Mouse (Mus musculus): Measurements from ENCODE around the gene Pkn1. TPM values are rescaled to one million over a fixed set of nuclear protein-coding genes. Genes with fewer than 3 reads are reported as not detected.

Pkn1 gene
- 37.0 and 40.2 TPM in 2 replicates for polyA plus RNA-seq (2015; fragmentation: Nextera tagmentation; extraction: Ambion mirVana)

DNA sequence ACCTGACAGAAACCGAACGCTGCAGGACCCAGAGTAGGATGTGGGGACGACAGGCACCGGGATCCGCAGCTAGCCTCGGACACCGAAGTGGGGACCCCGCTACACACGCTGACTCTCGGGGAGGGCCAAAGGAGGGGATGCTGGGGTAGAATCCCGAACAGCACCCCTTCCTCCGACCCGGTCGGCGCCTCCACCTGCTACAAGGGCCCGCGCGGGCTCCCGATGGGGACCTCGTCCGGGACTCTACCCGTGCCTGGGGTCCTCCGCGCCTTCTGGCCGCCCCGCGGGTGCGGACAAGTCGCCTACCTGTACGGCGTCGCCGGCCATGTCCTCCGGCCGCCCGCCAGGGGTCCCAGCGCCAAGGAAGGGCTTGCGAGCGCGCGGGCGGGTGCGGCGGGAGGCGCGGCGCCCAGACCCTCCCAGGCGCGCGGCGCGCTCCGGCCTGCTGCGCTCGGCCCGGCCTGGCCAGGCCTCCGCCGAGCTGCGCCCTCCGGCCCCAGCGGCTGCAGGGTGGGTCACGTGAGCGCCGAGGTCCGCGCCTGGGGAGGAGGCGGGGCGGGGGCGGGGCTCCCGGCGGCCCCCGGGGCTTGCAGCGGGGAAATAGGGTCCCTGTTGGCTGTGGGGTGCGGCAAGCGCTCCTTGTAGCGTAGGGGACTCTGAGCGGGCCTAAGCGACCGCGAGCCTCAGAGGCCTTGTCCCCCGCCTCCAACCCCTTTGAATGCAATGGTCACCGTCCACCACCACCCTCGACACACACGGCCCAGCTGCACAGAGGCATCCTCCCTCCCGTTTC, at the start of gene Pkn1:
Gene Pkn1 (minus strand): TSS at position 519 of the 793 bp plus-strand sequence.
- H3K9ac ChIP-seq (ENCODE audit: low read depth, low read length), result peak within 1 kb of the TSS; percentile 95
- peak; percentile 24; the same call in 1 of the 2 replicates for TF ChIP-seq CTCF (IDR thresholded peaks at IDR 0.05; ENCODE audit: low read depth)
- H3K4me2 ChIP-seq (replicated peaks; ENCODE audit: low read depth), result peak within 1 kb of the TSS; percentile 94
- peak within 1 kb of the TSS; percentile 92 for H3K4me3 ChIP-seq (ENCODE audit: low read depth, low read length)
- peak; percentile 76 for ATAC-seq
- no peaks in the 10 kb centered on the region for H3K4me1 ChIP-seq (replicated peaks; ENCODE audit: control insufficient read depth, insufficient read depth, low read length)
- H3K27ac ChIP-seq (ENCODE audit: low read depth, low read length), result peak within 1 kb of the TSS; percentile 97
- no peaks in the 10 kb centered on the region for H3K36me3 ChIP-seq (ENCODE audit: control insufficient read depth, insufficient read depth)
- no peaks in the 10 kb centered on the region for H3K27me3 ChIP-seq (replicated peaks; ENCODE audit: control insufficient read depth, insufficient read depth, low read length)
- H3K9me3 ChIP-seq (ENCODE audit: control insufficient read depth), result no peaks in the 10 kb centered on the region
- under 1% methylated on average over 77 of the region's 85 CpGs for WGBS

DNA sequence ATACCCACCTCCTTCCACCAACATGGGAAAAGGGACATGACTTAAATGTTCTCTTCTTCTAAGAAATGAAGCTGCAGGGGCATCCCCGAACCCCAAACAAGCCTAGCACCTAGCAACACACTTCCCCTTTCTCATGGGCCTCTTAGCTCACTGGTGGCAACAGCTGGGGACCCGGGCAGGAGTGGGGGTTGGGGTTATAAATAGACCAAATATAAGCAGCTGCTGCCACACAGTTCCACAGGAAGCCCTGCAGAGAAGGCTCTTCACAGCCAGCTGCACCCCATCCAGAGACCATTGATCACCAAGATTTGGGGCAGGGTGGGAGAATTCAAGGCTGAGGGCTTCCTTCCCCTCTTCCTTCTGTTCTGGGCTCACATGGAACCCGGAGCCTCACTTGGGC, 49.7 kb upstream of the Pkn1 start:
- 44% methylated on average over 3 of the region's 3 CpGs for WGBS
- Histone ChIP-seq H3K4me3 (ENCODE audit: low read depth, low read length) (no peak overlapping the region), H3K4me1 (replicated peaks; ENCODE audit: control insufficient read depth, insufficient read depth, low read length) (no peaks in the 10 kb centered on the region), H3K9ac (ENCODE audit: low read depth, low read length) (no peak overlapping the region), H3K4me2 (replicated peaks; ENCODE audit: low read depth) (no peak overlapping the region), H3K9me3 (ENCODE audit: control insufficient read depth) (no peaks in the 10 kb centered on the region), H3K27me3 (replicated peaks; ENCODE audit: control insufficient read depth, insufficient read depth, low read length) (peaks cover 12% of the 10 kb centered on the region), H3K27ac (ENCODE audit: low read depth, low read length) (peak overlapping the region; percentile 41), H3K36me3 (ENCODE audit: control insufficient read depth, insufficient read depth) (no peaks in the 10 kb centered on the region)
- no peak for TF ChIP-seq CTCF (IDR thresholded peaks at IDR 0.05; ENCODE audit: low read depth)
- ATAC-seq, result peak; percentile 31; the same call in 1 of the 2 replicates

DNA sequence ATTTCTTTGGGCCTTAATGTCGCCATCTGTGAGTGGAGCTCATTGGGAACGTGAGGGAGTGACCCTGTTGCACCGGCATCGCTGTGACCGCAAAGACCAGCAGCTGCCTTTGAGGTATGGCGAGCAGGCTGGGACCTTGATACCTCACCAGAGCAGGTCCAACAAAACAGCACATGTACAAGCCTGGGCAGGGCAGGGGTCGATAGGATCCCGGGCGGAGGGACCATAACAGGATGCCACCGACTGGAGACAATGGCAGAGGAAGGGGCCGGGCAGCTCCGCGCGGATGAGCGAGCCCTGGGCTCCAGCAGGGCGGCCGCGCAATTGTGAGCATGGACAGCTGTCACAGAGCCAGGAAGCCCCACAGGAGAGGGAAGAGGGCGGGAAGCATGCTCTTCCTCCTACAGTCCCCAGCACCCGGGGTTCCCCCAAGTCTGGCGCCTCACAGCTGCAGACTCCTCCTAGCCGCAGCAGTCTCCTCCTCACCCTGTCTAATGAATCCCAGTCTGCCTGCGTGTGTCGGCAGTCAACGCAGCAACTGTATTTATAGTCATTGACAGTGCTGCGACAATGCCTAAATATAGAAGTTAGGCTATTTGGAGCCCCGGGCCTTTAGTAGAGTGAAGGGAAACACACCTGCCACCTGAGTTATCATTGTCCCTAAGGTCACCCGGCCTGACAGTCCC, 48.8 kb upstream of the Pkn1 start:
- Histone ChIP-seq H3K27me3 (replicated peaks; ENCODE audit: control insufficient read depth, insufficient read depth, low read length) (peaks cover 12% of the 10 kb centered on the region), H3K4me3 (ENCODE audit: low read depth, low read length) (peak overlapping the region; percentile 23), H3K27ac (ENCODE audit: low read depth, low read length) (peak overlapping the region; percentile 41; the same call in 1 of the 2 replicates), H3K36me3 (ENCODE audit: control insufficient read depth, insufficient read depth) (no peaks in the 10 kb centered on the region), H3K9ac (ENCODE audit: low read depth, low read length) (peak overlapping the region; percentile 11; the same call in 1 of the 2 replicates), H3K9me3 (ENCODE audit: control insufficient read depth) (no peaks in the 10 kb centered on the region), H3K4me1 (replicated peaks; ENCODE audit: control insufficient read depth, insufficient read depth, low read length) (no peaks in the 10 kb centered on the region), H3K4me2 (replicated peaks; ENCODE audit: low read depth) (peak overlapping the region; percentile 60)
- peak; percentile 12; the same call in 1 of the 2 replicates for TF ChIP-seq CTCF (IDR thresholded peaks at IDR 0.05; ENCODE audit: low read depth)
- 5% methylated on average over 27 of the region's 28 CpGs for WGBS
- no peak for ATAC-seq

DNA sequence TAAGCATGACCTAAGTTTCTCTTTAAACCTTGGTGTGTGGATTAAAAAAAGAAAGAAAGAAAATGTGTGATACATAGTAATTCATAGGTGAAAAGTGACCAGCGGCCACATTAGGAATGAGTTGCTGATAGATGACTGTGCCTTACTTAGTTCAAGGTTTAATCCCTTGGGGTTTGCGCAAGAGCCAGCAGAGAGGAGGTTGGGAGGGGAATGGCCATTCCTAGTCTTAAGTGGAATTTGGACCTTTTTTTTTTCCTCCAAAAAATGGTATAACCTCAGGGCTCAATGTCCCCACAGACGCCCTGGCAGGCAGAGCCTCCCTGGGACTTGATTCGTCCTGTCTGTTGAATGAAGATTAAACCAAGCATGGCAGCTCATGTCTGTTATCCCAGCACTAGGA, 45.1 kb upstream of the Pkn1 start:
- Histone ChIP-seq H3K9me3 (ENCODE audit: control insufficient read depth) (no peaks in the 10 kb centered on the region), H3K4me2 (replicated peaks; ENCODE audit: low read depth) (no peak overlapping the region), H3K36me3 (ENCODE audit: control insufficient read depth, insufficient read depth) (no peaks in the 10 kb centered on the region), H3K4me1 (replicated peaks; ENCODE audit: control insufficient read depth, insufficient read depth, low read length) (0 out of 2 replicates have a peak, but pooled peaks cover 3% of the 10 kb centered on the region), H3K27me3 (replicated peaks; ENCODE audit: control insufficient read depth, insufficient read depth, low read length) (peaks cover 12% of the 10 kb centered on the region), H3K27ac (ENCODE audit: low read depth, low read length) (no peak overlapping the region), H3K9ac (ENCODE audit: low read depth, low read length) (no peak overlapping the region), H3K4me3 (ENCODE audit: low read depth, low read length) (no peak overlapping the region)
- no peak for ATAC-seq
- WGBS, result 66% methylated on average over 4 of the region's 4 CpGs
- TF ChIP-seq CTCF (IDR thresholded peaks at IDR 0.05; ENCODE audit: low read depth), result no peak

DNA sequence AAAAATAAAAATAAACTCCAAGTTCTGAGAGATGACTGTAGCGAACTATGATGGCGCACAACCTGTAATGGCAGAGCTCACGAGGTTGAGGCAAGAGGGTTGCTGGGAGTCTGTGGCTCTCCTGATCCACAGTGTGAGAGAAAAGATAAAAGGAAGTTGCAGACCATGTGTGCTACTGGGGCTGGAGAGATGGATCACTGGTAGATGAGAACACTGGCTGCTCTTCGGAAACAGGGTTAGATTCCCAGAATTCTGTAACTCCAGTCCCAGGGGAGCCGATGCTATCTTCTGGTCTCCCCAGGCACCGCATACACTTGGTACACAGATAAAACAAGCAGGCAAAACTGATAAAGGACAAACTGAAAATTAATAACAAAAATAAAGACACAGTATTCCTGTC, 44.0 kb upstream of the Pkn1 start:
- H3K4me2 ChIP-seq (replicated peaks; ENCODE audit: low read depth), result no peak overlapping the region
- no peak for TF ChIP-seq CTCF (IDR thresholded peaks at IDR 0.05; ENCODE audit: low read depth)
- no peaks in the 10 kb centered on the region for H3K9me3 ChIP-seq (ENCODE audit: control insufficient read depth)
- no peak overlapping the region for H3K27ac ChIP-seq (ENCODE audit: low read depth, low read length)
- H3K9ac ChIP-seq (ENCODE audit: low read depth, low read length), result no peak overlapping the region
- peaks cover 9% of the 10 kb centered on the region for H3K27me3 ChIP-seq (replicated peaks; ENCODE audit: control insufficient read depth, insufficient read depth, low read length)
- H3K4me3 ChIP-seq (ENCODE audit: low read depth, low read length), result no peak overlapping the region
- 94% methylated on average over 6 of the region's 6 CpGs for WGBS
- ATAC-seq, result no peak
- no peaks in the 10 kb centered on the region for H3K36me3 ChIP-seq (ENCODE audit: control insufficient read depth, insufficient read depth)
- 0 out of 2 replicates have a peak, but pooled peaks cover 3% of the 10 kb centered on the region for H3K4me1 ChIP-seq (replicated peaks; ENCODE audit: control insufficient read depth, insufficient read depth, low read length)

All from intestine, postnatal 0 days (tissue).